Mouse (Mus musculus) frontal cortex, adult (tissue): ENCODE data around the gene Chrdl1.
A peak's percentile ranks its signal among the peaks of the same experiment; 100 is the strongest.

Experiments used
- ATAC-seq: cut with Nextera tagmentation; 2 replicates; pipeline ENCODE4 v1.9.2; 2017; ENCODE audit warnings: mild to moderate bottlenecking, moderate library complexity, mixed read lengths; ENCODE audit not compliant: low TSS enrichment

The Chrdl1 gene

GRCm38 (mm10) chrX:143393791-143394369, at the start of gene Chrdl1:
Gene Chrdl1, minus strand, starts transcription at chrX:143394262.
- ATAC-seq: peak; percentile 44; the same call in 1 of the 2 replicates

GRCm38 (mm10) chrX:143442638-143443037, 48.6 kb upstream of the Chrdl1 start:
- no peak for ATAC-seq

DNA sequence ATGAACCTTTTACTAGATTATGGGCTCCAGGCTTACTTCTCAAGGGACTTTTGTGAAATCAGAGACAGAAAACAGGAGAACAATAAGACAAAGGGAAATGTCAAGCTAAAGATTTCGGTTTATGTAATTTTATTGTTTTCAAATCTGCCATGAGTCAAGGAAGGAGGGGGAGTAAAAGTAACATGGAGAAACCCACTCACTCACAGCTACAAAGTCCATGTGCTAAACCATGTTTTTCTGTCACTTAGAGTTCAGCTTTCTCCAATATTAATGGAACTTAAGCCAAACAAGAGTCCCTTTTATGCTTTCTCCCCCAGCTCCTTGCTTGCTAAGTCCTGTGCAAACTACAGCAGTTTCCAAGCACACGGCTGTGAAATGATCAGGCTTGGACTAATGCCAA, 10.5 kb upstream of the Chrdl1 start:
- ATAC-seq: no peak

GRCm38 (mm10) chrX:143366256-143366959, 27.7 kb downstream of the Chrdl1 start:
- no peak for ATAC-seq

- no peak for ATAC-seq
These were observed 46.8 kb downstream of the Chrdl1 start for GRCm38 (mm10) chrX:143347227-143347626.

DNA sequence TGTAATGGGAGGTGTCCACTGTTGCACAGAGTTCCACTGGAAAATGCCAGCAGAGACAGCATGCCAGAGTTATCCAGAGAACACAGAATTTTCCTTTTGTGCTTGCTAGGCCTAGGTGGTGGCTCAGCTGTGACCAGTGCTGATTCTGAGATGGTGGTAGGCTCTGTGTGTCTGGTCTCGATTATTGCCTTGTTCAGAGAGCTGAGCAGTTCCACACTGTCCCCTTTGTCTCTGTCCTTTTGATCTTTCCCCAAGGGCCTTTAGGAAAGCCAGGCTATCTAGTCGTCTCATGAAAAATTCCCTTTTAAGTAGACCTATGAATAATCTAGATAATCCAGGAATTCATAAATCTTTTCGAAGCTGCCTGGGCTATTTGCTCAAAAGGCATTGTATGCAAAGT, 47.3 kb downstream of the Chrdl1 start:
- no peak for ATAC-seq

DNA sequence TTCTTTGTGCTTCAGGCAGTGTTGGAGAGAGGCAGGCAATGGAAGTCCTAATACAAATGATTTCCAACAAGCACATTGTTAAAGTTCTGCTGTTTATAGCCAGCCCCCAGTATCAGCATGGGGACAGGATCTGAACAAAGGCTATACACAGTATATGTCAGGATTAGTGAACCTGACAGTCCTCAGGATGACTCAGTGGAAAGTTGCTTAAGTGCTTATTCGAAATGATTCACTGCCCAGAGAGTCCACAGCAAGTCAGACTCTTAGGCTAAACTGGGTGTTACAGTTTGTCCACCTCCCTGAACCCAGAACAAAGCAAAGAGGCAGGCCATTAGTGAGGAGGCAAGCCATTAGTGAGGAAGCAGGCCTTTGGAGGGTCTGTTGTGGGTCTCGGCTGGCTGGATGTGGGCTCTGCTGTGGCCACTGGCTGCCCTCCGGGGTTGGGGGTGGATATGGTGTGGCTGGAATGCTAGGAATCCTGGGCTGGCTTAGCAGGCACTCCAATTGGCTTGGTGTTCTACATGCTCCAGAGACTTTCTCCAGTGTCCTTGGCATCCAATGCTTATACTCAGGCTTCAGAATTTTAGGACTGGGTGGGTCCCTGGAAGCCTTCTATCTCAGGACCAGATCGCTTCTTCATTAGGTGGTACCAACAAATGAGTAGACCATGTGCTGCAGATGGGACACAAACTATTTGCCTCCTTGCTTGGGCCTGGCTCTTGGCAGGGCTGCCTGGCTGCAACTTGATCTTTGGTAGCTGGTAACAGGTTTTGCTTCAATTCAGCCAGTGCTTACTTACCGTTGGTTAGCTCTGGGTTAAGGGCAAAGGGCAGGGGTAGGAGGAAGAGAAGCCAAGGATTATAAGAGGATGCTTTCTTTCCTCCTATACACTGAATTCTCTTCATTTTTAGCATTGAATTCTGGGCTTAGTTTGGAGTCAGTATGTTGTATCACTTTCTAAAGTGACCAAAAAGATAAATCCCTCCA, 49.3 kb downstream of the Chrdl1 start:
- no peak for ATAC-seq

- ATAC-seq: no peak
These were observed 55.9 kb downstream of the Chrdl1 start for GRCm38 (mm10) chrX:143338156-143338555.

- ATAC-seq: no peak
These were observed 56.5 kb downstream of the Chrdl1 start for GRCm38 (mm10) chrX:143337561-143337960.

DNA sequence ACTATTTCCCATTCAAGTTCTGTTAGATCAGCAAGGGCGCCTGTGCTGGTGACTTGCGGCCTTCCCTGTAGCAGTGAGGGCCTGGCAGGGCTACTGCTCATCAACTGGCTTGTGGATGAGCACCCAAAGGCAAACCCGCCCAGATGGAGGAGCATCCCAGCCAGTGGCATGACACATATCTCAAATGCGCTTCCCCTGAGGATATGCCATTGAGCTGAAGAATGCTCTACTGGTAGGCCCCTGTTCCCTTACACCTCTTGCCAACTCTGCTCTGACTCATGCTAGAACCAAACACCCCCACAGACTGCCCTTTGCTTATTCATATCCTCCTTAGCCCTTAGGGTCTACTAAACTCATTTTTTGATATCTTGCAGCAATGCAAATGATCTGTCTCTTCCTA, 57.4 kb downstream of the Chrdl1 start:
- ATAC-seq: no peak

GRCm38 (mm10) chrX:143335846-143336245, 58.2 kb downstream of the Chrdl1 start:
- ATAC-seq: no peak

- no peak for ATAC-seq
These were observed 80.9 kb downstream of the Chrdl1 start for GRCm38 (mm10) chrX:143313166-143313565.

- no peak for ATAC-seq
These were observed 99.3 kb downstream of the Chrdl1 start for GRCm38 (mm10) chrX:143294726-143295125.

DNA sequence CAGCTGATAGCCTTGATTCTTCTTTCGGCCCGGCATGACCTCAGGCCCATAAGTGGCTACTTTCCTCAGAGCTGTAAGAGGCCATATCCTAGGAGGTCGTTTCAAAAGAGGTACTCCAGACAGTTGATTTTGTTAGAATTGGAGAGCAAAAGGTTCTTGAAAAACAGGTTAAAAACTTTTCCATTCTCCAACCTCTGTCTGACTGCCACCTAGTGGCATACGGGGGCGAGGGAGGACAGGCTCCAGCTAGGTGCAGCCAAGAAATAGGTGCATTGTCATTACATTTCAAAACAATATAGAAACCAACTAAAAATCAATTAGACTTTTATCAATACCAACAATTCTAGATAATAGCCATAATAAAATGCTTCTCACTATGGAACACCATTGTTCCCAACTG, 118.9 kb downstream of the Chrdl1 start:
- ATAC-seq: no peak

DNA sequence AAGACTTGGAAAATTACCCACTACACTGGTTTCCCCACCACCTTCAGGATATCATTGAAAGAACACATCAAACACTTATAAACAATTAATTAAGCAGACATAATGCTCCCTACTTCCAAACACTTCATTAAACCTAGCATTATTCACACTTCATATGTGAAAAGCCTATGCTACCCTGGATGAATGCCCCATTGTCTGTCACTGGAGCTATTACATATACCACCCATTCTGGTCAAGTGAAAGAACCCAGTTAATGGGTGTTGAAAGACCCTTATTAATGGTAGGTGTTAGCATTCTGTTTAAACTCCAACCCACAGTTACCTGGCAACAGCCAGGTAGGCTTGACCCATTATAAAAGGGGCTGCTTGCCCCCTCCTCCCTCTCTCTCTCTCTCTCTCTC, 143.4 kb downstream of the Chrdl1 start:
- no peak for ATAC-seq
